Mouse (Mus musculus) liver, embryonic 14.5 days (tissue): ENCODE data around the gene Car15.

Experiments
- CTCF ChIP-seq: IDR thresholded peaks from 2 replicates; pipeline ENCODE4 v1.5.1; 2016; ENCODE audit warnings: antibody characterized with exemption, low read depth, control low read depth
- EP300 ChIP-seq: IDR thresholded peaks from 2 replicates; pipeline ENCODE4 v1.6.1; 2016; ENCODE audit warnings: antibody characterized with exemption, low read depth

DNA sequence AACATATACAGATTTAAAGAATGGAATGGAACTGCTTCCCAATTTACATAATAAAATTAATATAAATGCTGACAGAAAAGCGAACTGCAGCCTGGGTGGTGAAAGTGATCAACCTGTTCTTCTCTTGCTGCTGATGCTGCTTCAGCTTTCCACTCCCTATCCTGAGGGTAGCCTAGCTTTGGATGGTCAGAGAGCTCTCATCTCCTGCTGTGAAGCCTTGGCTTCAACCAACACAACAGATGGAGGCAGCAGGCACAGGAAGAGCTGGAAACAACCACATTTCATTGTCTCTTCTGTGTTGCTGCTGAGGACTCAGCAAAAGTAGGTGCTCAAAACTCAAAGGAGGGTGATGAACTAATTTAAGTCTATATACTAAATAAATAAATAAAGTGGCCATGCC, 13.7 kb upstream of the Car15 start:
- TF ChIP-seq CTCF: no peak
- no peak for TF ChIP-seq EP300
